Mouse (Mus musculus): Measurements from ENCODE around the gene Tfcp2l1.

DNA sequence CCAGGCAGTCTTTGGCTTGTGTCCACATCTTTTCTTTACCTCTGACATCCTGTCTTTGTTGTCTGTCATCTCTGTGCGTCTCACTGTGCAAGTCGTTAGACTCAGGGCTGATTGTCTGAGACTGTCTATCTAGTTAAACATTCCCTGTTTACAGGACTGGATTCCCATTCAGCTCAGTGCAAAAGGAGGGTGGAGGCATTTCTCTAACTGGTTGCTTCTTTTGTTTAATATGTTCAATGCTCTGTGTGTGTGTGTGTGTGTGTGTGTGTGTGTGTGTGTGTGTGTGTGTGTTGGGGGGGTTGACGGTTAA is 23.0 kb downstream of the Tfcp2l1 start:
- TF ChIP-seq CTCF (IDR thresholded peaks at IDR 0.05; ENCODE audit: extremely low read depth, insufficient read depth, insufficient read length, insufficient replicate concordance) (no peak), POLR2A (IDR thresholded peaks at IDR 0.05; ENCODE audit: low read depth, low read length) (no peak)

All from spleen, adult 2 months (tissue).